Mouse (Mus musculus) heart, embryonic 10.5 days (tissue): ENCODE results near the gene Prr5l. TPM values are rescaled to one million over a fixed set of nuclear protein-coding genes. Genes with fewer than 3 reads are reported as not detected.

ENCODE experiments used
- DNase-seq: peaks from one replicate; pipeline ENCODE4 v3.0.0-alpha.2; 2017; ENCODE audit warnings: low spot score
- H3K27ac ChIP-seq: fragments of 300-500 bp; sonication (generic); 2 replicates; pipeline ENCODE4 v1.5.1; 2016; ENCODE audit warnings: mild to moderate bottlenecking
- H3K27me3 ChIP-seq: fragments of 300-500 bp; sonication (generic); 2 replicates; pipeline ENCODE4 v1.6.1; 2016; ENCODE audit warnings: mild to moderate bottlenecking; ENCODE audit not compliant: poor library complexity, insufficient read depth, severe bottlenecking
- H3K36me3 ChIP-seq: fragments of 300-500 bp; sonication (generic); 2 replicates; pipeline ENCODE4 v1.6.1; 2016; ENCODE audit warnings: mild to moderate bottlenecking, moderate library complexity
- H3K4me1 ChIP-seq: fragments of 300-500 bp; sonication (generic); 2 replicates; pipeline ENCODE4 v1.6.1; 2016; ENCODE audit warnings: mild to moderate bottlenecking
- H3K4me3 ChIP-seq: fragments of 300-500 bp; sonication (generic); 2 replicates; pipeline ENCODE4 v1.5.1; 2016; ENCODE audit warnings: mild to moderate bottlenecking, moderate library complexity
- H3K9me3 ChIP-seq: fragments of 300-500 bp; sonication (generic); 2 replicates; pipeline ENCODE4 v1.6.1; 2016; ENCODE audit warnings: mild to moderate bottlenecking, moderate library complexity
- WGBS: fragments of 180-500 bp; shearing (Covaris S2); methylation state at CpG from one replicate; pipeline ENCODE4 v1.1.7; 2016; 5-methylcytosine and 5-hydroxymethylcytosine counted together
- polyA plus RNA-seq: library from polyadenylated mRNA; unstranded; fragments of >200 nt; fragmentation: Nextera tagmentation; extraction: Ambion mirVana; gene quantifications from 2 replicates; pipeline ENCODE4 v1.2.1, GENCODE M21; 2016

Gene Prr5l
- polyA plus RNA-seq, 1 experiment from 2014 or later = 15.1 TPM

- peak; percentile 92 for DNase-seq
- WGBS = 1% methylated on average over 68 of the region's 68 CpGs
- Histone ChIP-seq H3K27me3 (no peaks in the 10 kb centered on the region), H3K27ac (peak within 1 kb of the TSS; percentile 93), H3K36me3 (no peaks in the 10 kb centered on the region), H3K4me3 (peak within 1 kb of the TSS; percentile 99), H3K9me3 (no peaks in the 10 kb centered on the region), H3K4me1 (peaks cover 5% of the 10 kb centered on the region)
These were observed 204.4 kb downstream of the Prr5l start, which contains the start of gene Traf6 for GRCm38 (mm10) chr2:101678236-101679021. Gene Traf6, plus strand, starts transcription at chr2:101678429.

GRCm38 (mm10) chr2:101673547-101673946 is 209.3 kb downstream of the Prr5l start:
- DNase-seq = no peak
- H3K4me1 ChIP-seq = no peaks in the 10 kb centered on the region
- 67% methylated on average over 3 of the region's 3 CpGs for WGBS
- no peak overlapping the region for H3K27ac ChIP-seq
- H3K4me3 ChIP-seq = no peak overlapping the region
- no peaks in the 10 kb centered on the region for H3K36me3 ChIP-seq
- H3K27me3 ChIP-seq = no peaks in the 10 kb centered on the region
- no peaks in the 10 kb centered on the region for H3K9me3 ChIP-seq

GRCm38 (mm10) chr2:101668751-101669150 is 214.1 kb downstream of the Prr5l start:
- Histone ChIP-seq H3K4me1 (no peaks in the 10 kb centered on the region), H3K27ac (no peak overlapping the region), H3K9me3 (no peaks in the 10 kb centered on the region), H3K4me3 (no peak overlapping the region), H3K36me3 (no peaks in the 10 kb centered on the region), H3K27me3 (no peaks in the 10 kb centered on the region)
- 67% methylated on average over 3 of the region's 3 CpGs for WGBS
- no peak for DNase-seq

GRCm38 (mm10) chr2:101665703-101666092 is 217.1 kb downstream of the Prr5l start:
- Histone ChIP-seq H3K27me3 (no peaks in the 10 kb centered on the region), H3K36me3 (no peaks in the 10 kb centered on the region), H3K4me1 (no peaks in the 10 kb centered on the region), H3K9me3 (no peaks in the 10 kb centered on the region), H3K27ac (no peak overlapping the region), H3K4me3 (no peak overlapping the region)
- 89% methylated on average over 3 of the region's 3 CpGs for WGBS
- no peak for DNase-seq

GRCm38 (mm10) chr2:101665058-101665702 is 217.6 kb downstream of the Prr5l start:
- no peaks in the 10 kb centered on the region for H3K9me3 ChIP-seq
- no peaks in the 10 kb centered on the region for H3K4me1 ChIP-seq
- no peaks in the 10 kb centered on the region for H3K27me3 ChIP-seq
- DNase-seq = peak; percentile 85
- H3K4me3 ChIP-seq = no peak overlapping the region
- H3K36me3 ChIP-seq = no peaks in the 10 kb centered on the region
- 21% methylated on average over 9 of the region's 9 CpGs for WGBS
- no peak overlapping the region for H3K27ac ChIP-seq

Other genes with a start within 250 kb of the Prr5l start
- gene Rag1, start 233.5 kb downstream of the Prr5l start, polyA plus RNA-seq = not detected in 2 replicates
- 50.9 and 54.3 TPM in 2 replicates for gene B230118H07Rik, start 233.5 kb downstream of the Prr5l start, polyA plus RNA-seq
- gene Traf6, start 204.6 kb downstream of the Prr5l start, polyA plus RNA-seq = 8.9 and 9.0 TPM in 2 replicates
- gene Commd9, start 3.2 kb upstream of the Prr5l start, polyA plus RNA-seq = 55.5 and 62.2 TPM in 2 replicates